Mouse (Mus musculus) adrenal gland, postnatal 10 days (tissue): Measurements from ENCODE around the gene Fam198a. TPM values are rescaled to one million over a fixed set of nuclear protein-coding genes. Genes with fewer than 3 reads are reported as not detected.
A peak's percentile ranks its signal among the peaks of the same experiment; 100 is the strongest.

Experiments
- DNase-seq: peaks from one replicate; pipeline ENCODE4 v3.0.0; 2021; ENCODE audit warnings: mixed read lengths
- total RNA-seq, 2 experiments: library from RNA; stranded (reverse); gene quantifications; 2 replicates each; pipeline ENCODE4 v1.2.3; 2021

The Fam198a gene
- total RNA-seq, 2 experiments from 2014 or later: 3.9 to 5.6 TPM

DNA sequence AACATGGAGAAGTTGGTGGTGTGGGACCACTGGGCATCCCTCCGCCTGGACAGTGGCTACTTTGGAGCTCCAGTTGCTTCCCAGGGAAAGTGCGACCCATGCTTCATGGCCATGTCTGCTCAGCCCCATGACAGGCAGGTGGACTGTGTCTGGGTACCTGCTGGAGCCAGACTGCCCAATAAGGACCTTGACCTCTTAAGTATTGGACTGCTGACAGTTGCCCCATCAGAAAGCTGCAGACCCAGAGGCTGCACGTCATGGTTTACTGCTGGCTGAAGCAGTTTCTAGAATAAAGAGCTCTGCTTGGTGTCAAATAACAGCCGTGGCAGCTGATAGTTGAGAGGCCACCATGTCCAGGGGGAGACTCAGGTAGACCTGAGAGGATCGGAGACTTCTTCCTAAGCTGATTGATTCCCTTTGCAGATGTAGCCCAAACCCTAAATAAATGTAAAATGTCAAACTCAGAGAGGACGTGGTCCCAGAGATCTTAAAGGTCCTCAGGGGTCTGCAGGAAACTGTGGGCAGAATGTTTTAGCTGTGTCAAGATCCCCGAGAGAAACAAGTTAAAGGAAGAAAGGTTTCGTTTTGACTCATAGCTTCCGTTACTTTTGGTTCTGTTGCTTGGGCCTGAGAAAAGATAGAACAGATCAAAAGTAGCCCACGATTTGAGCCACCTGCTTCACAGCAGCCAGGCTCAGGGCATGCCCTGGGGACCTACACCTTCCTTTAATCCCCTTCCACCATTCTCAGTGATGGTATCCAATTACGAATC lies 24.0 kb upstream of the Fam198a start:
- DNase-seq: no peak

DNA sequence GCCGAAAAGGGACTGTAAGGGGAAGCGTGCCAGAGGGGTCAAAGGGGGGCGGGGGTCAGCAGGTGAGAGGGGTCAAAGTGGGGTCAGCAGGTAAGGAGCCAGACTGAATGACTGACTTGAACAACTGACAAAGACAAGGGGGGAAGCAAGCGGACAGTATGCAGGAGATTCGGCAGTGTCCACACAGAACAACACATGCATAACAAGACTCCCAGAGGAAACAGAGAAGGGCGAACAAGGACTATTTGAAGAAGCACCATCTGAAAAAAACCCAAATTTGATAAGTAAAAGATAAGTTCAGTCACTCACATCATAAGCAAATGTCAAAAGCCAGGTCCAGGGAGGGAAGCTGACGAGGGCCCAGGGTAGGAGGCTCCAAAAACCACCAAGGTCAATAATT lies 23.1 kb upstream of the Fam198a start:
- no peak for DNase-seq

DNA sequence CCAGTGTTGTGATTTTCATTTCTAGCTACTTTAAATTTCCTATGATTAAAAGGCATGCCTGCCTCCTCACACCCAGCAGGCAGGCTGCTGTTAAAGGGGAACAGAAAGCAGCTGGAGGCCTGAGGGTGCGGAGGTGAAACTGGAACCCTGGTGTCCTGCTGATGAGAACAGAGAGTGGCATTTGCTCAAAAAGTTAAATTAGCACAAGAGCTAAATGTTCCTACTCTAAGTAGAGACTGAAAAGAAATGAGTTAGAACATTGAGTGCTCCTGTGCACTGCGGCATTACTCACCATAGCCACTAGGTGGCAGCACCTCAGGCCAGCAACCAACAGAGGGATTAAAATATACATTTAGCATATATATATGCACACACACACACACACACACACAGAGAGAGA lies 22.3 kb upstream of the Fam198a start:
- DNase-seq: peak; percentile 62

DNA sequence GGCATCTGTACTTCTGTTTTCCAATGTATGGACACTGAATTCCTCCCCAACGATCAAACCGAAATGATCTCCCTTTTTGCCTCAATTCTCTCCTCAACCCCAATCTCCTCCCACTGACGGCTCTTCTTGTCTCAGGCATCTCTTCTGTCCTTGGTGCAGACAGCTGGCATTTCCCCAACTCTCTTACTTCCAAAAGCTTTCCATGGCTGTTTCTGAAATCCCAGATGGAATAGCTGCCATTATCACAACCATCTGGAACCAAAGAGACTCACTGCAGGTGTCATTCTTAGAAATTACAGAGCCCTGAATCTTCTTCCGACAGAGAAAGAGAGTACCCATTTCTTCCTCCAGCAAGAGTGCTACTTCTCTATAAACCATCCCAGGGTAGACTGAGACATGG lies 15.9 kb upstream of the Fam198a start:
- DNase-seq: no peak

DNA sequence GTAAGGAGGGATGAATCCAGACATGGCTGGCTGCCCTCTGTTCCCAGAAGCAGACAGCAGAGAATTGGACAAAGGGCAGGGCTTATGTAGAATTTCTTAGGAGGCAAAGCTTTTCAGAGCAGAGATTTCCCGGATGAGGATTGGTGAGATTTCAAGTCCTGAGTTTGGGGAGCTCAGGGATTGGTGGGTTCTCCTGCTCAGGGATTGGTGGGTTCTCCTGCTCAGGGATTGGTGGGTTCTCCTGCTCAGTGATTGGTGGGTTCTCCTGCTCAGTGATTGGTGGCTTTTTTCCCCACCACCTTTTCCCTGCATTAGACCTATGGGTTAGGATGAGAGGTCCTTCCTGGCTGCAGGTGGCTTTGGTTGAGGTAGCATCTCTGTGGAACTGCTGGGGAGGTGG lies 13.8 kb upstream of the Fam198a start:
- no peak for DNase-seq

DNA sequence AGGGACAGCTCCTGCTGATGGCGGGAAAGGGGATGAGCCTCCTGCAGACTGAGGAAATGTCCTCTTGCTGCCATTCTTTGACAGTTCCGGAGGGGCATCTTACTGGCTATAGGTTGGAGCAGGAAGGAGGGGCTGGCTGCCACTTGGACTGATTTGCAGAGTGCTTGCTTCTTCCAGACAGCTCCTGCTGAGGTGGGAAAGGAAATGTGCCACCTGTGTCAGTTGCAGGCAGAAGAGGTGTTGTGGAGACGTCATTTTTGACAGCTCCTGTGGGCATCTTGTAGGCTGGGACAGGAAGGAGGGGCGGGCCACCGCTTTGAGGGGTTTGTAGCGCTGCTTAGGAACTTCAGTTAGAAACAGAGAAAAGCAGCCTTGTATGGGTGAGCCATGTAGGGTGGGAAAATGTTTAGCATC lies 13.3 kb upstream of the Fam198a start:
- no peak for DNase-seq

DNA sequence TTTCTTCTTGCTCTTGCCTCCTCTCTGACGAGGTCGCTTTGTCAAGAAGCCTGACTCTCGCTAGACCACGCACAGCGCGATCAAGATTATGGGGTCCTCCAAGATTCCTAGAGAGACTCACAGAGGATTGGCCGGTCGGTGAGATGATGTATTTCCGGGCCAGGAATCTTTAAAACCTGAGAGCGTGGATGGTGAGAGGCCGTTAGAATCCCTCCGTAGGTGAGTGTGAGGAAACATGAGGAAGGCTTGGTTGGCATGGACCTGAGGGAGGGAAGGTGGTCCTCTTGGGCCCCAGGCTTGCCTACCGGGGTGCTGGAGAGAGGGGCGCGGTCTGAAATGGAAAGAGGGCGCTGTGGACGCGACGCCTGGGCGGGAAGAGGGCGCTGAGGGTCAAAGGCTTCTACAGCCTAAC lies 12.8 kb upstream of the Fam198a start:
- DNase-seq: no peak

DNA sequence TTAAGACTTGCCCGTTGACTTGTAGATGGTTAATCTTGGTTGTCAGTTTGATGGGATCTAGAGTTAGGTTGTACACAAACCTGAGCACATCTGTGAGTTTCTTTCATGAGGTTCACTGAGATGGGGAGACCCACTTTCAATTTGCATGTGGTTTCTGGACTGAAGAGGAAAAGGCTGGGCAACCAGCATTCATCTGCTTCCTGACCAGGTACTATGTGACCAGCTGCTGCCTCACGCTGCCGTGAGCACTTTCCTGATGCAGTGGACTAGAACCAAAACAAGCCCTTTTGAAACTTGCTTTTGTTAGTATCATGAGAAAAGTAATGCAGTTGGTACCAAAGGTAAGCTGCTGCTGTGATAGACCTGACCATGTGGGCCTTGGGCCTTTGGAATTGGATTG lies 7.8 kb upstream of the Fam198a start:
- no peak for DNase-seq

DNA sequence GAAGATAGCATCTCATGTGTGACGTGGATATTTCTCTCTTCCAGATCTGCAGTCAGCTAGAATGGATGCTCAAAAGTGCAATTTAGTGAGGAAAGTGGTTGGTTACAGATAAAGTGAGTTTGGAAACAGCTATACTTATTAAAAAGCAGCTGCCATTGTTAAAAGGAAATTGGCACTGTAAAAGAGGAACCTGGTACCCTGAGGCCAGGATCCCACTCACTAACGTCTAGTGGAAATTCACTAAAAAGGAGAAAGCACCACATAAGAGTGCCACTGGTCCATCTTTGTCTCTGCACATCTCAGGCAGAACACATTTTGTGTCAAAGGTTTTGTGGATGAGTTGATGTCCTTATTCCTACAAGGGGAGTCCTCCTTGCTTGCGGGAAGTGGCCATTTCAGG lies 7.2 kb upstream of the Fam198a start:
- DNase-seq: no peak

DNA sequence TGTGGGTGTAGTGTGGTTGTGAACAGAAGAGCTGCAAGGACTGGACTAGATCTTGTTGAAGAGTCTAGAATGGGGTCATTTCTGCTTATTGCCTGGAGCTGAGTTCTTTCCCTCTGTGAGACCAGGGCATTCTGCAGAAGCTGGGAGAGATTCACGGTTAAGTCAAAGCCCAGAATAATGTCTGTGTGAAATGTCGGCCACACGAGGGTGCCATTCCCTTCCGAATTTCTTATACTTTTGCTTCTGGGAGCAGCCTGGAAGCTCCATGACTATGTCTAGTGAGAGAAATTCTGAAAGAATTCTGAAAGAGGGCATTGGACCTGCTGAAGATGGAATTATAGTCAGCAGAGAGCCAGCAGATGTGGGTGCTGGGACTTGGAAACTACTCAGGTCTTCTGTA lies 3.0 kb upstream of the Fam198a start:
- peak; percentile 79 for DNase-seq

DNA sequence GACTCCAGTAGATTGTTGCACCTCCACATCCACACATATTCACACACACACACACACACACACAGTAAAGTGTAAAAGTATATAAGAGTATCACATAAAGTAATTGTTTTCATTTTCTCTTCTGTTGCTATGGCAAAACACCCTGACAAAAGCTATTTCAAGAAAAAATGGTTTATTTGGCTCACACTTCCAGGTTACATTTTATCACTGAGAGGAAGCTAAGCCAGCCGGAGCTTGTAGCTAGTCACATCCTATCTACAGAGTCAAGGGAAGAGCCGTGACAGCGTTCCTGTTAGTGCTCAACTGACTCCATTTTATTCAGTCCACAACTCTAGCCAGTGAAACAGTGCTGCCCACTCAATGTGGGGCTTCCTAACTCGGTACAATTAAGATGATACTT lies 2.4 kb upstream of the Fam198a start:
- DNase-seq: no peak

DNA sequence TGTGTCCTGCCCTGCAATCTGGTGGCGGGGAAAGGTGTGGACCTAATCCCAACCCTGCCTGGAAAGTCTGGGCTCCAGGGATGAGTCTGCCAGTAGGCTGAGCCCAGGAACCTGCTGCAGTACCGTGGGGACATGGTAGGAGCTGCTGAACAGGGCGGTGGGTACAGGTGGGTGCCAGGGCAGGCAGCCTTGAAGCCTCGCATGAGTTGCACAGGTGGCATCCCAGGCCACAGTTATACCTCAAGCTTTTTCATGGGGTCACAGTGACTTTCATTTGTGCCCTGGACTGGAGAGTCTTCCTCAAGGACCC lies 281 bp downstream of the Fam198a start:
- no peak for DNase-seq

DNA sequence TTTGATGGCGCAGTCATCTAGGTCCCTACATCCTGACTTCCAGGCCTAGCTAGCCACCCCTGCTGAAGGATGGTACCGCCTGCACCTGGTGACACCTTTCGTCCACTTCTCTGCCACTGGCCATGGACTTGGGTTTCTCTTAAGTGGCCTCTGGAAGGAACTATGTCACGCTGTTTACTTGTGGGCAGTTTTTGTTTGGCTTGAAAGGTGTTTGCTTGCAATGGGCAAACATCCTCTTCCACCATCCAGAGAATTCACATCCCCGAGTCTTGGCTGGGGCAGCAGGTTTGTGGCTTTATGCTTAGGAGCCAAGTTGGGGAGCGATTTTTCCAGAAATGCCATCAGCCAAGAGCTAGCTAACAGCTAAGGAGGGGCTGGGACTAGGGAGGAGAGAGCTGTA lies 1.8 kb downstream of the Fam198a start:
- no peak for DNase-seq

DNA sequence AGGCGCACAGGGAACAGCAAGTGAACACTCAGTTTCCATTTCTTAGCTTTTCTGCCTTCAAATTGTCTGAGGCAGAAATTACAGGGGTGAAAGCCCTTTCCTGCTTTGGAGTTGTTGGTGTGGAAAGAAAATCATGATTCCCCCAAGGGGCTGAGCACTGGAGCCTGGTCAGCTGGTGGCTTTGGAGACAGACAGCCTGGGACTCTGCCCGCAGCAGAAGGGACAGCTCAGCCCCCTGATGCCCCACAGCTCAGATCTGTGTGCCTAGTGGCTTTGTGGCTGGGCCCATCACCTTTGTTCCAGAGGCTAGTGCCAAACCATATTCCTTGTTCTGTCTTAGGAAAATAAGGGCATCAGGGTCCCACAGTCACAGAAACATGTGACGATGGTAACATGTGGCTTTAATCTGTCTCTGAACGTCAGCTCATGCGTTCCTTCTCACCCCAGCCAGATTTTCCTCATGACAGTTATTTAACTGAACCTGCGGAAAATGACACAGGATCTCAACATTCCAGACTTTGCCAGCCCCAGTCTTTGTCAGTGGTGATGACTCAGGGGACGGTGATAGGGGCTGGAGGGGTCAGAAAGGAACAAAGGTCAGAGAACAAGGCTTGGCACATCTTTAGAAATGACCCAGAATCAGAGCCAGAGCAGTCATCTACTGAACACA lies 9.3 kb downstream of the Fam198a start:
- no peak for DNase-seq

DNA sequence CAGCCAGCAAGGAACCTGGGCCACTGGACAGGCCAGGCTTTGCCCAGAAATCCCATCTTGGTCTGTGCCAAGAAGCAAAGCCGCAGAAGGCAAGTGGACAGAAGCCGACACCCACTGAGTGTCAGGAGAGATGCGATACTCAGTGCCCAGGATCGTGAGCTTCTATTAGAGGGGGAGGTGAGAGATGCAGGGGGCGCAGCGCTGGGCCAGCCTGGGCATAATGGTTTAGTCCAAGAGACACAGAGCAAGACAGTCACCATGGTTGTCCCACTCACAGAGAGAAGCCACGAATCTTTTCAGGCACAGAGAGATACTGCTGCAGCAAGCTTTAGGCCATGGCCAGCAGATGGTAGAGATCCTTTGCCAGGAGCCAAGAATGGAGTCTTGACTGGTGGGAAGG lies 14.2 kb downstream of the Fam198a start:
- DNase-seq: no peak

DNA sequence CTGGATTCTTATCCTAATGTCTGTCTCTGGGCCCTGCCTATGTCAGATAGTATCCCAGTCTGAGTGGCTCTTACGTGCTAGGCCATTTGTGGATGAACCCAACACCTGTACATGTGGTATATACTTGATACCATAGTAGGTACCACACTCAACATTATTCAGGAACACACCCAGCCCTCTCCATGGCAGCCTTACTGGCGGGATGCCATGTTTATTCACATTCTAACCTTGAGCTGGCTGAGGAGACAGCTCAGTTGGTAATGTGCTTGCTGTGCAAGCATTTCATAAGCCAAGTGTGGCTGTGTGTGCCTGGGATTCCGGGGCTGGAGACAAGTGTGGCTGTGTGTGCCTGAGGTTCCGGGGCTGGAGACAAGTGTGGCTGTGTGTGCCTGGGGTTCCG lies 17.5 kb downstream of the Fam198a start:
- peak; percentile 77 for DNase-seq

DNA sequence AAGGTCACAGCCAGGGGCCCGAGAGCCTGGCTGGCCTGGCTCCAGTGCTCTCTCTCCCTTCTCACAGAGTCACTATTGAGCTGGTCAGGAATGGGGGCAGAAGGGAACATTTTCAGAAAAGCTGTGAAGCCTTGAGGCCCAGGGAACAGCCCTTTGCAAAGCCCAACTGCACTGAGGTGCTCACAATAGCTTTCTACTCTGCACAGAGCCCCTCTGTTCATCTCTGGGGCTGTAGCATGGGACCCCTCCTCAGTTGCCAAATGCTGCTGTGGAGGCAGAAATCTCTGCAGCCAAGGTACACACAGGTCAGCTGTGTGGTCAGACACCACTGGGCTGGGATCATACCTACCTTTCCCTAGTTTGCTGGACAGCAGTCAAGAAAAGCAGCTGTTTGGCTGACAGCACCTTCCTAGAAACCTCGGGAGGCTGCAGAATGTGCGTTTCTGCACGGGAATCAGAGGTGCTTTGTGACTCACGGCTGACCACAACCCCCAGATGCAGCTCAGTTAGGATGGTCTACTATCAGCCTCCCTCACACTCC lies 19.1 kb downstream of the Fam198a start:
- DNase-seq: peak; percentile 62

DNA sequence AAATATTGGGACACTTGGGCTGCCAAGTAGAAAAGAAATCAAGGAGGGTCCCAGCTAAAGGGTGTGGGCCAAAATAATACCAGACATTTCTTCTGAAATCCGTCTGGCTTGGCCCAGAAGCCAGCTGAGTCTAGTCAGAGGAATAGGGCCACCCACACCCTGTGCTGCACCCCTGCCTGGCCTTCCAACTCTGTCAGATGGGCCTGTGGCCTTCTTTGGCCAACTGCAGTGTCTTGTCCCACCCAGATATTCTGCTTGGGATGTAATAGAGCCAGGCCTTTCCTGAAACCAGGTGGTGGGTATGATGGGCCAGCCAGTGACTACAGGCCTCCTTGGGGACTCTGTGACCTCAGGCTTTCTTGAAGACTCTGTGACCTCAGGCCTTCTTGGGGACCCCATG lies 22.4 kb downstream of the Fam198a start:
- no peak for DNase-seq

DNA sequence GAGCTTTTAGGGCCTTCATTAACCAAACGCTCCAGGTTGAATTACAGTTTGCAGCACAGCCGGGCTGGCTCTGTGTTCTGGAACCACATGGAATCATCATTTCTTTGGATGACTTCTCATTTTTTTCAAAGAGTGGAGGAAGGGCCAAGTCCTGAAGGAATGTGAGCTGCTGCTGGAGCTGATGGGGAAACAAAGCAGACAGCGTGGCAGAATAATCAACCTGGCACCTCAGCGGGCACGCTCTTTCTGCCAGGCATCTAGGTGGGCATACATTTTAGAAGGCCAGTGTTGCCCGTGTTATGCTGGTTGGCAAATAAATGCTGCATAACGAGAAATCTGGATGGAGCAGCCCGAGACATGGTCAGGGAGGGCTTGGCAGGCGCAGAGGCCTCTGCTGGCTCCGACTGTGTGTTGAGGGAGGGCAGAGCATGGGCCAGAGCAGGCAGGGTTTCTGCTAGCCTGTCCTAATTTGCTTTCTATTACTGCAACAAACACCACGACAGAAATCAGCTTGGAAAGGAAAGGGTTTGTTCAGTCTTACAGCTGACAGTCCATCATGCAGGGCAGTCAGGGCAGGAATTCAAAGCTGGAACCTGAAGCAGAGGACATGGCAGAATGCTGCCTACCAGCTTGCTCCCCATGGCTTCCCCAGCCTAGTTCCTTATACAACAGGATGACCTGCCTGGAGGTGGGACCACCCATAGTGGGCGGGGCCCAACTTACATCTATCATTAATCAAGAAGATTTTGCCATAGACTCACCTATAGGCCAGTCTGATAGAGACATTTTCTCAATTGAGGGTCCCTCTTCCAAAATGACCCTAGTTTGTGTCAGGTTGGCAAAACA lies 23.6 kb downstream of the Fam198a start:
- DNase-seq: no peak

DNA sequence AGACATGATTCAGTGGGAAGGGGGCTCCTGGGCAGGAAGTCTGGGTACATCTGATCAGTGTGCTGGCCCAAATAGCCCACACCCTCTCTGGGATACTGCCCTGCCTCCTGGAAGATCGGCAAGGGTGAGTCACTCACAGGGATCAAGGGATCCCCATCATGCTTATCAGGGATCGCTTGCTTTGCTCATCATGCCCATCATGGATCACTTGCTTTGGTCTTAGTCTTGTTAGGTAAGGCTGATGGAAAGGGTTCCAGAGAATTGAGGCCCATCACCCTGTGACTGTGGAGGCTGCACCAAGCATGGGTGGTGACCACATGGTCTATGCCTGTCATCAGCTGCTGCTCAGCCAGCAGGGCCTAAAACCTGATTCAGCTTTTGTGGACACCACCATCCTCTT lies 24.5 kb downstream of the Fam198a start:
- DNase-seq: no peak

DNA sequence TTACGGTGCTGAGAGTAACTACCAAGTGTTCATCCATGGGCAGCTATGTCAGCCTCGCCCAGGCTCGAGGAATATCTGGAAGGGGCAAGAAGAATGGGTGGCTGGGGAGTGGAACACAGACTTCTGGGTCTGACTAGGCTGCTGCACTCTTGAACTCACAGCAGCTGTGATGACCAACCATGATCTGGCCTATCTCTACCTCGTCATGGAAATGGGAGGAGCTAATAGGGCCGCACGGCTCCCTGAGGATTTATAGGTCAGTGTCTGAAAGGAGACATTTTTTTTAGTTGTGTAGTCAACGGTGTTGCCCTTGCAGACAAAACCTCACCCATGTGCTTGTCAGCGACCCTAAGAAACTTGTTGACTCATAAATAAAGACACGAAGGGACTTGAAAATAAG lies 30.3 kb downstream of the Fam198a start:
- DNase-seq: no peak

DNA sequence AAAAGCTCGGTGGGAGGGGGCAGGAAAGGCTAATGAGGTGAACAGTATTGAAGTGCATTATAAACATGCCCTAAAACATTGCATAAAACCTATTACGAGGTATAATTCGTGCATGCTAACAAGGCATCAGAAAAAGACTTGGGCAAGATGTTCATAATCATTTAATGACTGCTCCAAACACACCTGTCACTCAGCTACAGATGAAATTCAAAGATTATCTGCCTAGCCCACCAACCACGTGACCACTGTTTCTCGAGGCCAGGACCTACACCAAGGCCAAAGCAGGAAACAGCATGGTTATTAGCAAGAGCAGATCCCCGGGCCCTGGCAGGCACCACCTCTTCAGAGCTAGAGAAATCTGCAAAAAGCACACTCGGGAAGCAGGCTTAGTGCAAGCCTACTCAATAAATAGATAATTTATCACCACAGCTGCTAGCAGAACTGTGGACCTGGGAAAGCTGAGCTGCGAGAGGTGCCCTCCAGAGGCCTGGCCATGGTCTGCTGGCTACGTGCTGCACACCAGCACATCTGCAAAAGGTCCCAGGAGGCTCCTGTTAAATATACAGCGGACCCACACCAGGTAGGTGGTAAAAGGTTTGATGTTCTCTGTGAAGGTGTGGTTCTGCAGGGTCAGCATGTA lies 30.8 kb downstream of the Fam198a start:
- no peak for DNase-seq

DNA sequence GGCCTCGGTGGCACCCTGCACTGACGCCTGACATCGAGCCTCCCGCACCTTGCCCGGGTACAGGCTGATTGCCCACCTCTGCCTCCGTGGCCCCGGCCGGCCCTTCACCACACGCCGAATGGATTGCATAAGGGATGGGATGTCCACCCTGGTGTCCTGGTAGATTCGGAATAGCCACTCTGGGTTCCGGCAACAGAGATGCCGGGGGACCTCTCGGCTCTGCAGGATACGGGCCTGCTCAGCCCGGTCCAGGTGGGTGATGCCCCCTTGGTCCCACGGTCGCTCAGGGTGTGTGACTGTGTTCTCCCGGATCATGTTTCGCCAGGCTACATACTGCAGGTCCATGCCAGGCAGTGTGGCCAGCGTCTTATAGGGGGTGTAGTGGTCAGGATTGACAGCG lies 31.4 kb downstream of the Fam198a start:
- DNase-seq: no peak
